Mouse (Mus musculus) spleen, postnatal 10 days (tissue): ENCODE data around the gene Adgrl2.

Source experiments
- DNase-seq, 2 experiments: peaks; one replicate each; pipeline ENCODE4 v3.0.0; 2021 to 2022; ENCODE audit warnings: low spot score in 2 of 2

Gene Adgrl2

GRCm38 (mm10) chr3:148977124-148977529 is 13.2 kb downstream of the Adgrl2 start:
- no peak for DNase-seq

GRCm38 (mm10) chr3:148971893-148972596 is 18.3 kb downstream of the Adgrl2 start:
- no peak for DNase-seq

GRCm38 (mm10) chr3:148964991-148965605 is 25.3 kb downstream of the Adgrl2 start:
- no peak for DNase-seq

- no peak for DNase-seq
Observed at GRCm38 (mm10) chr3:148963381-148964044, 26.8 kb downstream of the Adgrl2 start.

GRCm38 (mm10) chr3:148961611-148962010 is 28.7 kb downstream of the Adgrl2 start:
- no peak for DNase-seq

- no peak for DNase-seq
Observed at GRCm38 (mm10) chr3:148960751-148961289, 29.5 kb downstream of the Adgrl2 start.

- no peak for DNase-seq
Observed at GRCm38 (mm10) chr3:148960215-148960614, 30.1 kb downstream of the Adgrl2 start.

GRCm38 (mm10) chr3:148959327-148960025 is 30.9 kb downstream of the Adgrl2 start:
- DNase-seq: peak in 1 of 2 experiments; percentile 33

GRCm38 (mm10) chr3:148958714-148959113 is 31.6 kb downstream of the Adgrl2 start:
- DNase-seq: no peak

GRCm38 (mm10) chr3:148958185-148958584 is 32.2 kb downstream of the Adgrl2 start:
- no peak for DNase-seq

- DNase-seq: no peak
Observed at GRCm38 (mm10) chr3:148956887-148957286, 33.5 kb downstream of the Adgrl2 start.

- DNase-seq: no peak
Observed at GRCm38 (mm10) chr3:148949796-148950195, 40.6 kb downstream of the Adgrl2 start.

- no peak for DNase-seq
Observed at GRCm38 (mm10) chr3:148947805-148948405, 42.5 kb downstream of the Adgrl2 start.

- DNase-seq: no peak
Observed at GRCm38 (mm10) chr3:148947266-148947665, 43.1 kb downstream of the Adgrl2 start.

GRCm38 (mm10) chr3:148945534-148945933 is 44.8 kb downstream of the Adgrl2 start:
- DNase-seq: no peak

GRCm38 (mm10) chr3:148939457-148939856 is 50.9 kb downstream of the Adgrl2 start:
- DNase-seq: no peak

GRCm38 (mm10) chr3:148935056-148935455 is 55.3 kb downstream of the Adgrl2 start:
- DNase-seq: no peak

- no peak for DNase-seq
Observed at GRCm38 (mm10) chr3:148934279-148934678, 56.1 kb downstream of the Adgrl2 start.

GRCm38 (mm10) chr3:148933160-148933559 is 57.2 kb downstream of the Adgrl2 start:
- DNase-seq: no peak

- DNase-seq: no peak
Observed at GRCm38 (mm10) chr3:148930913-148931312, 59.4 kb downstream of the Adgrl2 start.

GRCm38 (mm10) chr3:148926330-148926729 is 64.0 kb downstream of the Adgrl2 start:
- no peak for DNase-seq
